Mouse (Mus musculus): Measurements from ENCODE around the gene Lancl3.

GRCm38 (mm10) chrX:9221736-9222135, 22.0 kb downstream of the Lancl3 start:
- TF ChIP-seq CTCF (IDR thresholded peaks at IDR 0.05; ENCODE audit: control insufficient read depth, insufficient read depth, low read length) (no peak), POLR2A (IDR thresholded peaks at IDR 0.05; ENCODE audit: borderline replicate concordance, control insufficient read depth, low read depth, low read length) (no peak)

Data from bone marrow, adult 2 months (tissue).